Mouse (Mus musculus): ENCODE results near the gene Zfp940. TPM values are rescaled to one million over a fixed set of nuclear protein-coding genes. Genes with fewer than 3 reads are reported as not detected.
"Not testable (repeated sequence)": the region's sequence is repeated elsewhere in the genome, so short reads cannot be mapped to it uniquely, and the experiment has no call there.

Zfp940 gene
- 12.4 and 13.0 TPM in 2 replicates for polyA plus RNA-seq (2015; fragmentation: Nextera tagmentation; extraction: Ambion mirVana)

GRCm38 (mm10) chr7:29853219-29853842 is at the start of gene Zfp940:
Gene Zfp940, minus strand, starts transcription at chr7:29853669.
- peak; percentile 98 for ATAC-seq (ENCODE audit: low FRiP score)
- H3K4me1 ChIP-seq (replicated peaks), result peaks cover 11% of the 10 kb centered on the region
- H3K4me3 ChIP-seq, result peak within 1 kb of the TSS; percentile 56
- no peaks in the 10 kb centered on the region for H3K9me3 ChIP-seq
- WGBS, result 2% methylated on average over 21 of the region's 21 CpGs
- H3K27me3 ChIP-seq, result no peaks in the 10 kb centered on the region
- peak within 1 kb of the TSS; percentile 75 for H3K9ac ChIP-seq
- H3K4me2 ChIP-seq, result peak within 1 kb of the TSS; percentile 71
- H3K36me3 ChIP-seq, result peaks cover 29% of the 10 kb centered on the region
- H3K27ac ChIP-seq, result peak within 1 kb of the TSS; percentile 84

DNA sequence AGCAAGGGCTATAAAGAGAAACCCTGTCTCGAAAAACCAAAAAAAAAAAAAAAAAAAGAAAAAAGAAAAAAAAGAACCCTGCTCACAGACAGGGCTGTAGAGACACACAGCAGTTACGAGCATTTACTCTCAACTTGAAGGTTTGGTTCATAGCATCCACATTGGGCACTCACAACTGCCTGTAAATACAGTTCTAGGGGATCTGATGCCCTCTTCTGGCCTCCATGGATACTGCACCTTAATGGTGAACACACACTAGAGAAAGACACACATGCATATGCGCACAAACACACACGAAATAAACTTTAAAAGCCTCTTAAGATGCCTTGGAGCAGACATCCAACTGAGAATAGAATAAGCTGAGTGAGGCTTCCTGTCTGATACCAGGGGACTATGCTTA is 44.9 kb upstream of the Zfp940 start:
- Histone ChIP-seq H3K27me3 (no peaks in the 10 kb centered on the region), H3K4me2 (no peak overlapping the region), H3K27ac (no peak overlapping the region), H3K9me3 (peaks cover 28% of the 10 kb centered on the region), H3K4me1 (replicated peaks) (no peaks in the 10 kb centered on the region), H3K4me3 (no peak overlapping the region), H3K36me3 (peaks cover 88% of the 10 kb centered on the region), H3K9ac (no peak overlapping the region)
- no peak for ATAC-seq (ENCODE audit: low FRiP score)
- WGBS, result 92% methylated on average over 4 of the region's 4 CpGs

DNA sequence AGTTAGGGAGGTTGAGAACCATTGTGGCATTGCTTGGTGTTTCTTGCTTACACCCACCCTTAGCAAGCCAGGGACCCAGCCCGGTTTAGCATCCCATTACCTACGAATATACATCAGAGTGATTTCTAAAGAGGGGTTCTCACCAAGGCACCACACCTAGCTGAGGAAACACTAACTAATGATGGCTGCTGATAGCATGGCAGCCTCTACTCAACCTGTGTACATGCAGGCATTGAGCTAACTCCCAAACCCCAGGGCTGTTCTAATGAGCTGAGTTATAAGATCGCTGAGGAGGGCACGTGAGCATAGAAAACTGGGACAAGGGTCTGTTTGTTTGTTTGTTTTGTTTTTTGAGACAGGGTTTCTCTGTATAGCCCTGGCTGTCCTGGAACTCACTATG is 39.3 kb upstream of the Zfp940 start:
- peaks cover 59% of the 10 kb centered on the region for H3K9me3 ChIP-seq
- peaks cover 85% of the 10 kb centered on the region for H3K36me3 ChIP-seq

GRCm38 (mm10) chr7:29890501-29890900 is 37.0 kb upstream of the Zfp940 start:
- Histone ChIP-seq H3K9ac (no peak overlapping the region), H3K27me3 (no peaks in the 10 kb centered on the region), H3K27ac (no peak overlapping the region), H3K9me3 (peaks cover 72% of the 10 kb centered on the region), H3K4me1 (replicated peaks) (no peaks in the 10 kb centered on the region), H3K4me2 (no peak overlapping the region), H3K4me3 (no peak overlapping the region), H3K36me3 (peaks cover 67% of the 10 kb centered on the region)
- WGBS, result 96% methylated on average over 7 of the region's 7 CpGs
- ATAC-seq (ENCODE audit: low FRiP score), result no peak

More for the DNA sequence above, 39.3 kb upstream of the Zfp940 start:
- Histone ChIP-seq H3K9ac (no peak overlapping the region), H3K4me2 (no peak overlapping the region), H3K27ac (no peak overlapping the region), H3K4me1 (replicated peaks) (no peaks in the 10 kb centered on the region), H3K27me3 (no peaks in the 10 kb centered on the region), H3K4me3 (no peak overlapping the region)
- no peak for ATAC-seq (ENCODE audit: low FRiP score)
- 98% methylated on average over 4 of the region's 4 CpGs for WGBS

GRCm38 (mm10) chr7:29880916-29881315 is 27.4 kb upstream of the Zfp940 start:
- Histone ChIP-seq H3K9me3 (peaks cover 31% of the 10 kb centered on the region), H3K36me3 (peaks cover 34% of the 10 kb centered on the region), H3K4me1 (replicated peaks) (no peaks in the 10 kb centered on the region), H3K4me3 (no peak overlapping the region), H3K27ac (no peak overlapping the region), H3K9ac (no peak overlapping the region), H3K4me2 (no peak overlapping the region), H3K27me3 (no peaks in the 10 kb centered on the region)
- WGBS, result 94% methylated on average over 7 of the region's 7 CpGs
- ATAC-seq (ENCODE audit: low FRiP score), result no peak

- H3K4me1 ChIP-seq (replicated peaks), result no peaks in the 10 kb centered on the region
- peaks cover 43% of the 10 kb centered on the region for H3K36me3 ChIP-seq
- no peaks in the 10 kb centered on the region for H3K27me3 ChIP-seq
- WGBS, result 82% methylated on average over 7 of the region's 7 CpGs
- no peak overlapping the region for H3K9ac ChIP-seq
- H3K9me3 ChIP-seq, result peaks cover 31% of the 10 kb centered on the region
- no peak for ATAC-seq (ENCODE audit: low FRiP score)
- no peak overlapping the region for H3K4me2 ChIP-seq
- no peak overlapping the region for H3K4me3 ChIP-seq
- H3K27ac ChIP-seq, result no peak overlapping the region
Observed at GRCm38 (mm10) chr7:29880056-29880455, 26.6 kb upstream of the Zfp940 start.

DNA sequence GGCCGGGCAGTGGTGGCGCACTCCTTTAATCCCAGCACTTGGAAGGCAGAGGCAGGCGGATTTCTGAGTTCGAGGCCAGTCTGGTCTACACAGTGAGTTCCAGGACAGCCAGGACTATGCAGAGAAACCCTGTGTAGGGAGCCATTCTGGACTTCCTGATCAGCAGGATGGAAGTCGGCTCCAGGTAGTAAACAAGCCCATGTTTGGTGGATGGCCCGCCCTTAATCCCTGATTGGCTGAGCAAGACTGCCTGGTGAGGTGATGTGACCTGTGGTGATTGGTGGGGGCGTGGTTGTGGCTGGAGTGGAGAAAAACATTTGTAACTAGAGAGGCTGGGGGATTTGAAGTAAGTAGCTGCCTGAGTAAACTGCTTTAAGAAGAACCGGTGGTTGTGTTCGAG is 24.1 kb upstream of the Zfp940 start:
- H3K4me3 ChIP-seq; ATAC-seq (ENCODE audit: low FRiP score); H3K9ac ChIP-seq; H3K4me1 ChIP-seq (replicated peaks); H3K4me2 ChIP-seq; H3K27ac ChIP-seq; H3K27me3 ChIP-seq: not testable (repeated sequence)
- WGBS, result 92% methylated on average over 9 of the region's 9 CpGs
- peaks cover 64% of the 10 kb centered on the region for H3K36me3 ChIP-seq
- H3K9me3 ChIP-seq, result peaks cover 30% of the 10 kb centered on the region

DNA sequence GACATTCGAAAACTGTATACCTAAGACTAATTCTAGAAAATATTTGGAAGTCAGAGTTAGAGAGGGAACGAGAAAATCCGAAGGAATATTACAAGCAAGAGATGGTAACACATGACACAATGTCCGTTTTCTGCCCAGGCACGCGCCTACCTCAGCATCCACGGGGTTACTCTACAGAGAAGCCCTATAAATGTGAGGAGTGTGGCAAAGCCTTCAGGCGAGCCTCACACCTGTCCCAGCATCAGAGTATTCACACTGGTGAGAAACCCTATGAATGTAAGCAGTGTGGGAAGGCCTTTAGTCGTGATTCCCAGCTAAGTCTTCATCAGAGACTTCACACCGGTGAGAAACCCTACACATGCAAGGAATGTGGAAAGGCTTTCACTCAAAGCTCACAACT is 20.8 kb upstream of the Zfp940 start:
- H3K4me1 ChIP-seq (replicated peaks), result no peaks in the 10 kb centered on the region
- no peaks in the 10 kb centered on the region for H3K27me3 ChIP-seq
- no peak overlapping the region for H3K4me3 ChIP-seq
- no peak overlapping the region for H3K27ac ChIP-seq
- peaks cover 41% of the 10 kb centered on the region for H3K9me3 ChIP-seq
- no peak overlapping the region for H3K4me2 ChIP-seq
- ATAC-seq (ENCODE audit: low FRiP score), result no peak
- no peak overlapping the region for H3K9ac ChIP-seq
- WGBS, result 94% methylated on average over 10 of the region's 10 CpGs
- peaks cover 77% of the 10 kb centered on the region for H3K36me3 ChIP-seq

DNA sequence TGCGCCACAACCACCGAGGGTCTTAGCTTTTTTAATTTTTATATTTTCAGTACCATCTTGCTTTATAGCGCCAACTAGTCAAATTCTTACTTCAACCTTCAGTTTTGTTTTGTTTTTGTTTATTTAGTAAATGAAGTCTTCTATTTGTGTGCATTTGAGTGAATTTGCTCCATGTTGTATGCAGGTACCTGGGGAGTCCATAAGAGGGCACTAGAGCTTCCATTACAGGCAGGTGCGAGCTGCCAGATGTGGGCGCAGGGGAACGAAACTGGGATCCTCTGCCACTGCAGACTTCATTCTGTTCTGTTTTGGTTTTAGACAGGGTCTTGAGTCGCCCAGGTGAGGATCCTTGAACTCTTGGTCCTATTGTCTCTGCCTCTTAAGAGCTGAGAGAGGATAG is 8.2 kb upstream of the Zfp940 start:
- WGBS, result 93% methylated on average over 7 of the region's 7 CpGs
- Histone ChIP-seq H3K9me3 (no peaks in the 10 kb centered on the region), H3K4me2 (no peak overlapping the region), H3K36me3 (peaks cover 13% of the 10 kb centered on the region), H3K27me3 (no peaks in the 10 kb centered on the region), H3K4me3 (no peak overlapping the region), H3K4me1 (replicated peaks) (peaks cover 8% of the 10 kb centered on the region), H3K9ac (no peak overlapping the region), H3K27ac (no peak overlapping the region)
- ATAC-seq (ENCODE audit: low FRiP score), result no peak

DNA sequence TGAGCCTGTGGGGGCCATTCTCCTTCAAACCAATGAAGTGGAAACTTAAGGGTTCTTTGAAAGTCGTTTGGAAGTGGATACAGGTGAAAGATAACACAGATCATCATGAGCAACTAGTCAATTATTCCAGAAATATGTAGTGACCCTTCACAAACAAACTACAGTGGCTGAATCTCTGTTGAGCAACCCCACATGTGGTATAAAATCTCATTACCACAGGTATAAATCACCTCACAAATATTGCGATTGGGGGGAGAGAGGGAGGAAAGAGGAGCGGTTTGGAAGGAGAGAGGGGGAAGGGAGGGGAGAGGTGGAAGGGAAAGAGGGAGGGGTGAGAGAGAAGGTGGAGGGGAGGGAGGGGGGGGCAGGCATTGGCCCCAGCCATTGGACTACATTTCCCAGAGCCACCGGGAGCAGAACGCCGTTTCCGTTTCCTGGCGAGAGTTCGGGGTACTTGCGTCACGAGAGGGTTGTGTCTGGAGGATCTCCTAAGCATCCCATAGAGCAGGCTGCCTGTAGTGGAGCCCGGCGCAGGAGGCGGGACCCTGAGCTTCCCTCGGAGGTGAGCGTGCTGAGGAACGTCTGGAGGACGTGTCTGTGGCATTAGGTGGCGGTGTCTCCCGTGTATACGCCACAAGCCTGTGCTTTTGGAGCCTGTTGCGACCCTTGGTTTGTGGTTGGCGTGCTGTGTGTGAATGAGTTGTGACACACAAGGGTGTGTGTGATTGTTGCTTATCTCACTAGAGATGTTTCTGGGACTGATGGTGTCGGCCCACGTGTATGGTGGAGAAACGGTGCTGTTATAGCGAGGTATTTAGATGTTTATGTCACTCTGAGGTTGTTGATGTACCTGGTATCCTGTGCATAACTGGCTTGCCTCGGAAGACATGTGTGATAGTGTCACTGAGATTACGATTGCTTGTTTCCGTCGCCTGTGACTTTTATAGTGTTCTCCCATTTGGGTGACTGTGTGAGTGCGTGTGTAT is 6.4 kb upstream of the Zfp940 start, which contains the start of gene Zfp420:
TSS of gene Zfp420 (plus strand) at position 448 of the 986 bp plus-strand sequence.
- Histone ChIP-seq H3K27me3 (no peaks in the 10 kb centered on the region), H3K4me3 (peak within 1 kb of the TSS; percentile 59), H3K9me3 (no peaks in the 10 kb centered on the region), H3K9ac (peak within 1 kb of the TSS; percentile 76), H3K4me1 (replicated peaks) (peaks cover 8% of the 10 kb centered on the region), H3K36me3 (peaks cover 11% of the 10 kb centered on the region), H3K27ac (peak within 1 kb of the TSS; percentile 71), H3K4me2 (peak within 1 kb of the TSS; percentile 65)
- ATAC-seq (ENCODE audit: low FRiP score), result peak; percentile 97
- 8% methylated on average over 32 of the region's 32 CpGs for WGBS

DNA sequence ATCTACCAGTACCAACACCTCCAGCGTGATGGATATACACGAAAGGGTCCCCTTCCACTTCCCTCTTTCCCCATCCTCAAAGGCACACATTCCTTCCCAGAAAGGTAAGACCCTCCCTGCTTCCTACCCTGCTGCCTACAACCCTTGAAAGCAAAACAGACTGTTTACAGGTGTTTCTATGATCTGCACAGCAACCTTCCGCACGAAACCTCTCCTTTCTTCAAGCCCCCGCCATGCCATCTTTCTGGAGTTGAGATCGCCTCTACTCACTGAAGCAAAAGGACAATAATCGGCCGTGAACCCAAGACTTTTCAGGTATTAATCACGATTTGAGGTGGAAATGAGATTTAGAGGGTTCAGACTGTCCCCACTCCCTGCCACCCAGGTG is 644 bp downstream of the Zfp940 start:
- H3K27me3 ChIP-seq, result no peaks in the 10 kb centered on the region
- H3K27ac ChIP-seq, result no peak overlapping the region
- 48% methylated on average over 9 of the region's 9 CpGs for WGBS
- peaks cover 11% of the 10 kb centered on the region for H3K4me1 ChIP-seq (replicated peaks)
- peak; percentile 37; the same call in 1 of the 2 replicates for ATAC-seq (ENCODE audit: low FRiP score)
- H3K9me3 ChIP-seq, result no peaks in the 10 kb centered on the region
- H3K4me2 ChIP-seq, result peak overlapping the region; percentile 71
- peak overlapping the region; percentile 56 for H3K4me3 ChIP-seq
- H3K9ac ChIP-seq, result peak overlapping the region; percentile 75
- H3K36me3 ChIP-seq, result peaks cover 32% of the 10 kb centered on the region

DNA sequence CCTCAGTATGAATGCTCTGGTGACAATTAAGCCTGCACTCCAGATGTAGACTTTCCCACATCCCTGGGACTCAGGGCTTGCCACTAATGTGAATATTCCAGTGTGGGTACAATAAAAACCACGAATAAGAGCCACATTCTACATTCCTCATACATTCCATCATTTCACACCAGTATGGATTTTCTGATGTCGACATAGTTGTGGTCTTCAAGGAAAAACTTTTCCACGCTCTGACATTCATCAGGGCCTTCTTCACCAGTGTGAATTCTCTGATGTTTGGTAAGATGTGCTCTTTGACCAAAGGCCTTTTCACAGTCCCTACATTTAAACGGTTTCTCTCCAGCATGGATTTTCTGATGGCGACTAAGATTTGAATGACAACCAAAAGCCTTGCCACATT is 8.9 kb downstream of the Zfp940 start:
- peaks cover 68% of the 10 kb centered on the region for H3K36me3 ChIP-seq
- ATAC-seq (ENCODE audit: low FRiP score), result no peak

More for the DNA sequence above, 8.9 kb downstream of the Zfp940 start:
- H3K27ac ChIP-seq, result no peak overlapping the region
- H3K27me3 ChIP-seq, result no peaks in the 10 kb centered on the region
- no peak overlapping the region for H3K4me3 ChIP-seq
- no peak overlapping the region for H3K9ac ChIP-seq
- WGBS, result 91% methylated on average over 5 of the region's 5 CpGs
- no peaks in the 10 kb centered on the region for H3K9me3 ChIP-seq
- H3K4me2 ChIP-seq, result no peak overlapping the region
- H3K4me1 ChIP-seq (replicated peaks), result no peaks in the 10 kb centered on the region
